Mouse (Mus musculus): ENCODE data around the gene Ablim1.

DNA sequence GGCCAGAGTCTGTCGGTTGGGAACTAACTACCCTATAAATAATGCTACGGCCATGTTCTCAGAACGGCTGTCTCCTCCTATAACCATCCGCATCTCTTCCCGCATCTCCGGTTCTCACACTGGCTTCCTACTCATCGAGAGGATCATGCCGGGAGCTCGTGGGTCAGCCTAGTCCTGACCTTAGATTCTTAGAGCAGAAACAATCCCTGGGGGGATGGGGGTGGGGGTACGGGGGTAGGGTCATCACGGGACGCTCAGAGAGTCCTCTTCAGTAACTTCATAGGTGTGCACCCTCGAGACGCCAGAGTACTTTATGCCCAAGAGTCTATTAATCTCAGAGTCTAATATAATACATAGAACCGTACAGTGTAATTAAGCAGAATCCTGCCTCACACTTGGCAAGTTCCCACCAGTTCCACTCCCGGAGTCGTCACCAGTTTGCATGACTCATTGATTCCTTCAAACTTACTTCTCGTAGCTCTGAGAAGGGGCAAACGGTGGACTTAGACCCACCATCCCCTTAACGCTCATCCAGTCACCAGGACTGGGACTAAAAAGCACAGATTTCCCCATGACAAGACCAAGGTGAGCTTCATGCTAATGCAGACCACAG, 156.9 kb downstream of the Ablim1 start:
- TF ChIP-seq CTCF (IDR thresholded peaks at IDR 0.05; ENCODE audit: low read depth) (no peak), EP300 (IDR thresholded peaks at IDR 0.05; ENCODE audit: low read depth) (no peak)
